Mouse (Mus musculus): ENCODE measurements at regions not wholly inside any gene's neighbourhood (a gene's known extent, or its start where the extent isn't known, plus 50 kb on each side); places are given as distances from the start of the nearest gene placed in this dataset.

DNA sequence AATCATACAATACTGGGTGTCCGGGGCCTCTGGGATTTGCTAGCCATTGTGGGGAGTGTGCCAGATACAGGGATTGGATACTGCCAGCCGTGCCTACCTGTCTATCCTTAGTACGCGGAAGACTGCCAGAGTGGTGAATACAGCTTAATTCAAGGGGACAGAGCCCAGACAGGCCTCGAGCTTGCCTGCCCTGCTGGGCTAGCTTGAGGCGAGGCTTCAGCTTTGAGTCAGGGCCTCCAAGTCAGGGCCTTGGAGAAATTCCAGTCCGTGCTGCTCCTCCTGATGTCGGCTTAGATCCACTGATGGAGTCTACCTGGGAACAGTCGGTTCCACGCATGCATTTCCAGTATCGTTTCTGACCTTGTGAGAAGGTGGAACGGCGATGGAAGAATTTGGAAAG, 146.5 kb downstream of the Lca5 start:
- DNase-seq (ENCODE audit: low spot score): no peak

DNA sequence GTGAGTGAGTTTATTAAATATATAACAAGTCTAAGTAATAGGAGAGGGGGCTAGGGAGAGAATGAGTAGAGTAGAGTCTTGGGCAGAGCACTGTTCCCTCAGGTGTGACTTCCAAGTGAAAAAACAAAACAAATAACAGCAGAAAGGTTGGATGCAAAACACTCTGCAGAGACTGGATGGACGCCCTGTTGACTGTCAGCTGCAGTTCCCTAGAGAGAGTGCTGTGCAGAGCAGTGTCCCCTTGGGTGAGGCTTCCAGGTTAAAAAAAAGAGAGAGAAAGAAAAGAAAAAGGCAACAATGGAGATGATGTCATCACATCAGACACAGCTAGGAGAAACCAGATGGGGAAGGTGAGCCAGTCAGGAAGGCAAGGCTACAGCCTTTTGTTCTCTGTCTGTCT, 137.6 kb upstream of the Hmgn3 start:
- WGBS: 62% methylated on average over 1 of the region's 1 CpGs
- Histone ChIP-seq H3K27ac (replicated peaks; ENCODE audit: low read depth, low read length) (no peak overlapping the region), H3K4me2 (ENCODE audit: low read depth, low read length) (no peak overlapping the region), H3K9ac (replicated peaks; ENCODE audit: low read length) (no peak overlapping the region), H3K4me3 (ENCODE audit: low read depth, low read length) (no peak overlapping the region), H3K36me3 (replicated peaks; ENCODE audit: control insufficient read depth, insufficient read depth, low read depth, low read length) (no peaks in the 10 kb centered on the region), H3K27me3 (ENCODE audit: control insufficient read depth, insufficient read depth, low read length) (no peaks in the 10 kb centered on the region), H3K4me1 (ENCODE audit: control insufficient read depth, insufficient read depth, low read length) (no peaks in the 10 kb centered on the region), H3K9me3 (replicated peaks; ENCODE audit: control insufficient read depth, low read length) (no peaks in the 10 kb centered on the region)
- DNase-seq (ENCODE audit: low spot score): no peak
- ATAC-seq (replicated peaks; ENCODE audit: insufficient number of reproducible peaks, low FRiP score, low TSS enrichment, low read depth): no peak

More for the DNA sequence above, 146.5 kb downstream of the Lca5 start:
- no peaks in the 10 kb centered on the region for H3K9me3 ChIP-seq (replicated peaks; ENCODE audit: control insufficient read depth, low read length)
- no peak overlapping the region for H3K27ac ChIP-seq (replicated peaks; ENCODE audit: low read depth, low read length)
- no peak overlapping the region for H3K9ac ChIP-seq (replicated peaks; ENCODE audit: low read length)
- 83% methylated on average over 13 of the region's 13 CpGs for WGBS
- no peaks in the 10 kb centered on the region for H3K27me3 ChIP-seq (ENCODE audit: control insufficient read depth, insufficient read depth, low read length)
- no peak overlapping the region for H3K4me2 ChIP-seq (ENCODE audit: low read depth, low read length)
- no peak overlapping the region for H3K4me3 ChIP-seq (ENCODE audit: low read depth, low read length)
- no peaks in the 10 kb centered on the region for H3K4me1 ChIP-seq (ENCODE audit: control insufficient read depth, insufficient read depth, low read length)
- no peaks in the 10 kb centered on the region for H3K36me3 ChIP-seq (replicated peaks; ENCODE audit: control insufficient read depth, insufficient read depth, low read depth, low read length)
- ATAC-seq (replicated peaks; ENCODE audit: insufficient number of reproducible peaks, low FRiP score, low TSS enrichment, low read depth): no peak

DNA sequence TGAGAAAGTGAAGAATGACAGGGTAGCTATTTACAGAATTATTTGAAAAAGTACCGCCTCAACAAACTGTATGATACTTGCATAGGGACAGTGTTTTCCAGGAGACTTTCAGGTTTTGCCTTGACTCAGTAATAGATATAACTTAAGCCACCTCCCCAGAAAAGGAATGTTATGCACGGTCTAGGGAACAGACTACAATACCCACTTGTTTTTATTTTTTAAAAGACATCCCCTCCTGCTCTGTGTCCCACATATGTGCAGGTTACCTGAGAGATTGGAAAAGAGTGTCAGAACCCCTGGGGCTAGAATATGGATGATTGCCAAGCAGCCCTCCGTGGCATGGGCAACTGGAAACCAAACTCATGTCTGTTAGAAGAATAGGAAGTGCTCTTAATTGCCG, 137.2 kb upstream of the Hmgn3 start:
- no peaks in the 10 kb centered on the region for H3K36me3 ChIP-seq (replicated peaks; ENCODE audit: control insufficient read depth, insufficient read depth, low read depth, low read length)
- no peak for ATAC-seq (replicated peaks; ENCODE audit: insufficient number of reproducible peaks, low FRiP score, low TSS enrichment, low read depth)
- H3K27ac ChIP-seq (replicated peaks; ENCODE audit: low read depth, low read length): no peak overlapping the region
- no peaks in the 10 kb centered on the region for H3K9me3 ChIP-seq (replicated peaks; ENCODE audit: control insufficient read depth, low read length)
- no peaks in the 10 kb centered on the region for H3K4me1 ChIP-seq (ENCODE audit: control insufficient read depth, insufficient read depth, low read length)
- 62% methylated on average over 4 of the region's 4 CpGs for WGBS
- H3K9ac ChIP-seq (replicated peaks; ENCODE audit: low read length): no peak overlapping the region
- DNase-seq (ENCODE audit: low spot score): no peak
- no peak overlapping the region for H3K4me2 ChIP-seq (ENCODE audit: low read depth, low read length)
- H3K4me3 ChIP-seq (ENCODE audit: low read depth, low read length): no peak overlapping the region
- H3K27me3 ChIP-seq (ENCODE audit: control insufficient read depth, insufficient read depth, low read length): no peaks in the 10 kb centered on the region

DNA sequence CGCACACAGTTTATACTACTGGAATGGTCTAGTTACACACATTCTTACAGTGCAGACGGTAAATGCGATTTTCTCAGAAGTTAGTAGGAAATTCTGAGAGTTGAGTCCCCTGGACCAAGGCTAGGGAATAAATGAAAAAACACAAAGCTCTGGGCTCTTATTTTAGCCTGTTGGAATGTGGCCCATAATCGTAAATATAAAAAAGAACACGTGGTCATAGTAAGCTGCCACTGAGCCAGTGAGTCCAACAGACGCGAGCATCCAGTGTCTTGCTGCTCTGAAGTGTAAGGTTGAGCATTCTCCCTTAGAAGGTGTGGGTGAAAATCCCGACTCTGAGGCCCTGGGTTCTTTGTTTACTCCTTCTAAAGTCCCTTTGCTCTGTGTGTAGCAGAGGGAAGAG, 136.8 kb upstream of the Hmgn3 start:
- Histone ChIP-seq H3K4me1 (ENCODE audit: control insufficient read depth, insufficient read depth, low read length) (no peaks in the 10 kb centered on the region), H3K4me3 (ENCODE audit: low read depth, low read length) (no peak overlapping the region), H3K27ac (replicated peaks; ENCODE audit: low read depth, low read length) (no peak overlapping the region), H3K27me3 (ENCODE audit: control insufficient read depth, insufficient read depth, low read length) (no peaks in the 10 kb centered on the region), H3K9me3 (replicated peaks; ENCODE audit: control insufficient read depth, low read length) (no peaks in the 10 kb centered on the region), H3K4me2 (ENCODE audit: low read depth, low read length) (no peak overlapping the region), H3K9ac (replicated peaks; ENCODE audit: low read length) (no peak overlapping the region), H3K36me3 (replicated peaks; ENCODE audit: control insufficient read depth, insufficient read depth, low read depth, low read length) (no peaks in the 10 kb centered on the region)
- ATAC-seq (replicated peaks; ENCODE audit: insufficient number of reproducible peaks, low FRiP score, low TSS enrichment, low read depth) (no peak), DNase-seq (ENCODE audit: low spot score) (no peak)
- WGBS: 77% methylated on average over 8 of the region's 8 CpGs

DNA sequence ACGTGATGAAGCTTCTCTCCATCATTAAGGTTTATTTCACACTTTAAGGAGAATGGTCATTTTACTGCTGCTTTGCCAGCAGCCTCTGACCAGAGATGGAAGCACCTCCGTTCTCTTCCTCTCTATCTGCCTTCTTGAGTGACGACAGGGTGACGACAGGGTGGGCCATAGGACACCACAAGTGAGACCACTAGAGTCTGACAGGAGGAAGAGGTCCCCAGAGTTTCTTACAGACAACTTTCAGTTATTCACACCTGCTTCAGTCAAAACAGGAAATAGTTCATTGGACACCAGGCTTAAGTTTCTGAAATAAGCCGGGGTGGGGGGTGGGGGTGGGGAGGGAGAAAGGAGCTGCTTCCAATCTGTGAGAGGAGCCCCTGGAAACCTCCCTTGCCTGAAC, 131.3 kb upstream of the Hmgn3 start:
- Histone ChIP-seq H3K27me3 (ENCODE audit: control insufficient read depth, insufficient read depth, low read length) (no peaks in the 10 kb centered on the region), H3K4me2 (ENCODE audit: low read depth, low read length) (no peak overlapping the region), H3K36me3 (replicated peaks; ENCODE audit: control insufficient read depth, insufficient read depth, low read depth, low read length) (no peaks in the 10 kb centered on the region), H3K9me3 (replicated peaks; ENCODE audit: control insufficient read depth, low read length) (no peaks in the 10 kb centered on the region), H3K4me1 (ENCODE audit: control insufficient read depth, insufficient read depth, low read length) (no peaks in the 10 kb centered on the region), H3K27ac (replicated peaks; ENCODE audit: low read depth, low read length) (no peak overlapping the region), H3K9ac (replicated peaks; ENCODE audit: low read length) (no peak overlapping the region), H3K4me3 (ENCODE audit: low read depth, low read length) (no peak overlapping the region)
- 56% methylated on average over 5 of the region's 5 CpGs for WGBS
- no peak for ATAC-seq (replicated peaks; ENCODE audit: insufficient number of reproducible peaks, low FRiP score, low TSS enrichment, low read depth)
- no peak for DNase-seq (ENCODE audit: low spot score)

DNA sequence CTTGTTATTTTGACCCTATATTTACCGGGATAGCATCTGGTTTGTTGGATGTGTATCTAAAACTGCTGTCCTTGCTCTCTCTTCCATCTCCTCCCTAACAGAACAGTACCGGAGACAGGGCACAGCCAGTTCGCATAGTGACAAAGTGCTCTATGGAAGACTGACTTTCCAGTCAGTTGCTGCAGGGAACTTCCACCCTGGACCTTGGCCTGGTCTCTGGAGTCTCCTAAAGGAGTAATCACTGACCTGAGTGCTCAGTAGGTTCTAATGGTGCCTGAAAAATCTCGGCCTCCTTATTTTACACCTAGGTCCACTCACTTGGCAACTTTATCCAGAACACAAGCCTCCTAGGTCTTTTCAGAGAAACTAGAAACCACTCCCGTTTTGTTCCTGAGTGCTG, 130.9 kb upstream of the Hmgn3 start:
- Histone ChIP-seq H3K4me1 (ENCODE audit: control insufficient read depth, insufficient read depth, low read length) (no peaks in the 10 kb centered on the region), H3K36me3 (replicated peaks; ENCODE audit: control insufficient read depth, insufficient read depth, low read depth, low read length) (no peaks in the 10 kb centered on the region), H3K27ac (replicated peaks; ENCODE audit: low read depth, low read length) (no peak overlapping the region), H3K9me3 (replicated peaks; ENCODE audit: control insufficient read depth, low read length) (no peaks in the 10 kb centered on the region), H3K4me2 (ENCODE audit: low read depth, low read length) (no peak overlapping the region), H3K9ac (replicated peaks; ENCODE audit: low read length) (no peak overlapping the region), H3K27me3 (ENCODE audit: control insufficient read depth, insufficient read depth, low read length) (no peaks in the 10 kb centered on the region), H3K4me3 (ENCODE audit: low read depth, low read length) (no peak overlapping the region)
- 86% methylated on average over 5 of the region's 5 CpGs for WGBS
- no peak for DNase-seq (ENCODE audit: low spot score)
- no peak for ATAC-seq (replicated peaks; ENCODE audit: insufficient number of reproducible peaks, low FRiP score, low TSS enrichment, low read depth)

DNA sequence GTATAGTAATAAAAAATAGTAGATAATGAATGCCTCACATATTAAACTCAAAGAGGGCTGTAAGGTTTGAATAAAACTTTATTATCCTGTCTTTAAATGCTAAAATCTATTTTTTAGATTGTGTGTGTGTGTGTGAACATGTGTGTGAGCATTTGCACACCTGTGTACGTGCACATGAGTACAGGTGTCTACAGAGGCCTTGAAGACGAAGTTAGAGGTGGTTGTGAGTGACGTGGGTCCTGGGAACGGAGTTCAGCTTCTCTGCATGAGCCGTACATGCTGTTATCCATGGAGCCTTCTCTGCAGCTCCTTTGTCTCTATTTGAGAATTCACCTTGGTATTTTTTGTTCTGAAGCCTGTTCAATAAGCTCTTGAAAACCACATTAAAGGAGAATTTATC, 129.8 kb upstream of the Hmgn3 start:
- H3K27me3 ChIP-seq (ENCODE audit: control insufficient read depth, insufficient read depth, low read length): no peaks in the 10 kb centered on the region
- H3K27ac ChIP-seq (replicated peaks; ENCODE audit: low read depth, low read length): no peak overlapping the region
- H3K36me3 ChIP-seq (replicated peaks; ENCODE audit: control insufficient read depth, insufficient read depth, low read depth, low read length): no peaks in the 10 kb centered on the region
- no peak overlapping the region for H3K9ac ChIP-seq (replicated peaks; ENCODE audit: low read length)
- no peak for DNase-seq (ENCODE audit: low spot score)
- H3K4me2 ChIP-seq (ENCODE audit: low read depth, low read length): no peak overlapping the region
- WGBS: 88% methylated on average over 5 of the region's 5 CpGs
- no peaks in the 10 kb centered on the region for H3K9me3 ChIP-seq (replicated peaks; ENCODE audit: control insufficient read depth, low read length)
- ATAC-seq (replicated peaks; ENCODE audit: insufficient number of reproducible peaks, low FRiP score, low TSS enrichment, low read depth): no peak
- H3K4me3 ChIP-seq (ENCODE audit: low read depth, low read length): no peak overlapping the region
- no peaks in the 10 kb centered on the region for H3K4me1 ChIP-seq (ENCODE audit: control insufficient read depth, insufficient read depth, low read length)

DNA sequence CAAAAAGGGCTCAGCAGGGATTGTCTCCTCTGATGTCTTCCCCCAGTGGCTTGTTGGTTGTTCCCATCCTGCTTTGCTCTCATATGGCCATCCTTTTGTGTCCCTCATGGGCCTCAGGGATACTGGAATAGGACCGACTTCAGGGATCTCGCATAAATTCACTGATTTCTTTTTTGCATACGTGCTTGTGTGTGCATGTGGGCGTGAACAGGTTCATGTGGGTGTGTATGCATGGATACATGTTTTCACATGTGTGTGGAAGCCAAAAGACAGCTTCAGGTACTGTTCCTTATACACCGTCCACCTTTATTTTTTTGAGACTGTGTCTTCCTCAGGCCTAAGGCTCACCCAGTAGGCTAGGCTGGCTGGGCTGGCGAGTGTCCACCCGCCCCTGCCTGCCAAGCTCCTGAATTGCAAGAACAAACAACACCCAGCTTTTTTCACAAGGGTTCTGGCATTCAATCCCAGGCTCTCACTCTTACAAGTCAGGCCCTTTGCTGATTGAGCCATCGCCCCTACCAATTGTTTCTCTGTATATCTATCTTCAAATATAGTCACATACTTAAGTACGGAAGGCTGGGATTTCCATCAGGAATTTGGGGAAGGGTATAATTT, 127.0 kb upstream of the Hmgn3 start:
- Histone ChIP-seq H3K4me2 (ENCODE audit: low read depth, low read length) (no peak overlapping the region), H3K9me3 (replicated peaks; ENCODE audit: control insufficient read depth, low read length) (no peaks in the 10 kb centered on the region), H3K27me3 (ENCODE audit: control insufficient read depth, insufficient read depth, low read length) (no peaks in the 10 kb centered on the region), H3K36me3 (replicated peaks; ENCODE audit: control insufficient read depth, insufficient read depth, low read depth, low read length) (no peaks in the 10 kb centered on the region), H3K4me1 (ENCODE audit: control insufficient read depth, insufficient read depth, low read length) (no peaks in the 10 kb centered on the region), H3K4me3 (ENCODE audit: low read depth, low read length) (no peak overlapping the region), H3K27ac (replicated peaks; ENCODE audit: low read depth, low read length) (no peak overlapping the region), H3K9ac (replicated peaks; ENCODE audit: low read length) (no peak overlapping the region)
- no peak for ATAC-seq (replicated peaks; ENCODE audit: insufficient number of reproducible peaks, low FRiP score, low TSS enrichment, low read depth)
- DNase-seq (ENCODE audit: low spot score): no peak
- WGBS: 85% methylated on average over 9 of the region's 9 CpGs

Measured in embryonic facial prominence, embryonic 11.5 days (tissue).